In genomic region chrX:134879877-134880276, GRCm38 (mm10) we compare ENCODE assay signal across 30 mouse cellular contexts.
DNase-seq lines count a peak whose midpoint lies in the region; ATAC-seq and TF ChIP-seq lines count a peak whose summit lies in the region.
"Had no signal": no experiment of that assay in that cellular context is flagged by ENCODE, and none has a peak within 500 bp of the region (broad histone marks: within the 10 kb centered on the region; RNA-seq: fewer than 3 reads in every experiment).

No protein-coding gene starts in this region.

- H3K36me3 ChIP-seq in liver, postnatal 0 days (replicated peaks; ENCODE audit: insufficient read depth, low read length) = no peaks in the 10 kb centered on the region
- no peaks in the 10 kb centered on the region for H3K36me3 ChIP-seq in liver, embryonic 11.5 days (ENCODE audit: control insufficient read depth, insufficient read depth, low read length)
- H3K36me3 ChIP-seq in CH12.LX (replicated peaks in 1 of 2; ENCODE audit: control insufficient read depth in 1 of 2, insufficient read depth in 1 of 2, low read length in 1 of 2) = no peaks in the 10 kb centered on the region
- H3K36me3 ChIP-seq: embryonic facial prominence, embryonic 12.5 days; limb, embryonic 10.5 days; limb, embryonic 15.5 days; neural tube, embryonic 13.5 days had no signal

- no peaks in the 10 kb centered on the region for H3K9me3 ChIP-seq in liver, postnatal 0 days (ENCODE audit: low read length)
- no peaks in the 10 kb centered on the region for H3K9me3 ChIP-seq in liver, embryonic 11.5 days (ENCODE audit: control insufficient read depth, low read length)
- no peaks in the 10 kb centered on the region for H3K9me3 ChIP-seq in CH12.LX (replicated peaks; ENCODE audit: low read length)
- H3K9me3 ChIP-seq: embryonic facial prominence, embryonic 12.5 days; limb, embryonic 10.5 days; limb, embryonic 15.5 days; neural tube, embryonic 13.5 days had no signal

- dilution Hi-C loops in CH12.LX (cut with MboI; ENCODE audit: extremely low pct_ligation_motif_present, extremely low pct_unique_long_range_greater_than_20kb, low sequenced_read_pairs) = no loop called here

- peak overlapping the region; percentile 22; the same call in 1 of the 2 replicates for H3K4me2 ChIP-seq in liver, postnatal 0 days (ENCODE audit: low read depth, low read length)
- no peak overlapping the region for H3K4me2 ChIP-seq in liver, embryonic 11.5 days
- H3K4me2 ChIP-seq in CH12.LX (ENCODE audit: insufficient read depth, low read depth, poor library complexity, severe bottlenecking) = peak overlapping the region; percentile 44; the same call in 1 of the 2 replicates
- H3K4me2 ChIP-seq: embryonic facial prominence, embryonic 12.5 days; limb, embryonic 15.5 days; midbrain, embryonic 11.5 days; neural tube, embryonic 13.5 days had no signal

- TF ChIP-seq RAD21 in CH12.LX (IDR thresholded peaks at IDR 0.05; ENCODE audit: low read depth, low read length) = no peak

- no peak overlapping the region for H3K4me3 ChIP-seq in liver, postnatal 0 days (ENCODE audit: low read depth, low read length)
- H3K4me3 ChIP-seq in liver, embryonic 11.5 days (ENCODE audit: low read depth, low read length) = no peak overlapping the region
- no peak overlapping the region for H3K4me3 ChIP-seq in CH12.LX (replicated peaks in 1 of 3; ENCODE audit: low read depth in 2 of 3, low read length in 2 of 3, poor library complexity in 1 of 3)
- H3K4me3 ChIP-seq: embryonic facial prominence, embryonic 12.5 days; limb, embryonic 10.5 days; limb, embryonic 15.5 days; neural tube, embryonic 13.5 days had no signal

- TF ChIP-seq POLR2A in CH12.LX (IDR thresholded peaks at IDR 0.05; ENCODE audit: low read depth, low read length) = no peak

- TF ChIP-seq CTCF in liver, postnatal 0 days (IDR thresholded peaks at IDR 0.05; ENCODE audit: low read depth) = no peak
- TF ChIP-seq CTCF in CH12.LX (conservative IDR thresholded peaks at IDR 0.05 in 1 of 2, IDR thresholded peaks at IDR 0.05 in 1 of 2; ENCODE audit: low read depth in 2 of 2, low read length in 2 of 2) = no peak

- no peak for DNase-seq in liver, postnatal 0 days
- DNase-seq in liver, embryonic 11.5 days (ENCODE audit: low spot score) = no peak
- peak; percentile 20 for DNase-seq in CH12.LX (ENCODE audit: extremely low read depth)
- no peak for DNase-seq in adrenal gland, postnatal 14 days
- no peak for DNase-seq in kidney, postnatal 14 days
- no peak for DNase-seq in lung, adult 18-20 months
- DNase-seq: adrenal gland, postnatal 36 days; B cell, adult 2 months; cerebellum, adult 8-10 months; cerebellum, postnatal 36 days; embryo, embryonic 11 days; gastrocnemius, postnatal 14 days; heart, postnatal 14 days; kidney, adult 9 months; kidney, postnatal 10 days; layer of hippocampus, adult 9-11 months; lung, postnatal 10 days; right cerebral cortex, postnatal 14 days; thymus, postnatal 14 days had no signal

- no peak overlapping the region for H3K27ac ChIP-seq in liver, postnatal 0 days (ENCODE audit: low read depth)
- H3K27ac ChIP-seq in liver, embryonic 11.5 days (ENCODE audit: low read depth, low read length) = no peak overlapping the region
- H3K27ac ChIP-seq in CH12.LX (ENCODE audit: insufficient read depth, low read depth) = no peak overlapping the region
- H3K27ac ChIP-seq: embryonic facial prominence, embryonic 12.5 days; hindbrain, postnatal 0 days; limb, embryonic 10.5 days; limb, embryonic 15.5 days; macrophage; neural tube, embryonic 13.5 days had no signal

- in situ Hi-C loops in CH12.LX (cut with MboI; ENCODE audit: low pct_ligation_motif_present, low pct_unique_long_range_greater_than_20kb, low sequenced_read_pairs) = no loop called here

- no peaks in the 10 kb centered on the region for H3K4me1 ChIP-seq in liver, postnatal 0 days (ENCODE audit: insufficient read depth)
- no peaks in the 10 kb centered on the region for H3K4me1 ChIP-seq in liver, embryonic 11.5 days (replicated peaks; ENCODE audit: control insufficient read depth, insufficient read depth, low read length)
- no peaks in the 10 kb centered on the region; a peak in 1 of 4 replicates for H3K4me1 ChIP-seq in CH12.LX (ENCODE audit: control insufficient read depth in 1 of 2, insufficient read depth in 2 of 2)
- H3K4me1 ChIP-seq: embryonic facial prominence, embryonic 12.5 days; limb, embryonic 10.5 days; limb, embryonic 15.5 days; neural tube, embryonic 13.5 days had no signal

- H3K27me3 ChIP-seq in liver, postnatal 0 days (ENCODE audit: insufficient read depth, low read length) = no peaks in the 10 kb centered on the region
- H3K27me3 ChIP-seq in liver, embryonic 11.5 days (replicated peaks; ENCODE audit: control insufficient read depth, insufficient read depth, low read length) = no peaks in the 10 kb centered on the region
- H3K27me3 ChIP-seq in CH12.LX (replicated peaks) = no peaks in the 10 kb centered on the region
- H3K27me3 ChIP-seq: embryonic facial prominence, embryonic 12.5 days; limb, embryonic 15.5 days had no signal

- no peak for ATAC-seq in liver, postnatal 0 days
- ATAC-seq in liver, embryonic 11.5 days (replicated peaks; ENCODE audit: low FRiP score) = no peak
- 0 out of 2 replicates have a peak, but pooled peaks have one; percentile 48 for ATAC-seq in megakaryocyte progenitor cell, adult 5-6 weeks (replicated peaks; ENCODE audit: poor library complexity)
- ATAC-seq: forebrain, embryonic 14.5 days; hindbrain, postnatal 0 days; intestine, embryonic 16.5 days; midbrain, embryonic 16.5 days had no signal

- H3K79me2 ChIP-seq in CH12.LX (replicated peaks; ENCODE audit: control insufficient read depth, extremely low read depth, insufficient read depth, poor library complexity, severe bottlenecking) = no peaks in the 10 kb centered on the region

- TF ChIP-seq EP300 in liver, postnatal 0 days (IDR thresholded peaks at IDR 0.05; ENCODE audit: low read depth) = no peak
- TF ChIP-seq EP300 in CH12.LX (IDR thresholded peaks at IDR 0.05; ENCODE audit: low read length) = no peak

- WGBS in liver, postnatal 0 days (ENCODE audit: insufficient replicate concordance) = 33% methylated on average over 2 of the region's 2 CpGs
- 56% methylated on average over 2 of the region's 2 CpGs for WGBS in liver, embryonic 11.5 days

- no peak overlapping the region for H3K9ac ChIP-seq in liver, postnatal 0 days (replicated peaks)
- H3K9ac ChIP-seq in liver, embryonic 11.5 days (ENCODE audit: low read depth, low read length) = no peak overlapping the region
- no peak overlapping the region for H3K9ac ChIP-seq in CH12.LX (ENCODE audit: insufficient read depth, low read depth)
- H3K9ac ChIP-seq: embryonic facial prominence, embryonic 12.5 days; limb, embryonic 15.5 days; neural tube, embryonic 13.5 days had no signal

TF ChIP-seq in CH12.LX, 34 proteins besides CTCF, POLR2A, EP300 and RAD21:
- TF ChIP-seq CHD2 (IDR thresholded peaks at IDR 0.05; ENCODE audit: low read length) (no peak), ETS1 (conservative IDR thresholded peaks at IDR 0.05; ENCODE audit: low read depth, low read length) (no peak)
